Mouse (Mus musculus) CH12.LX (cell line): Measurements from ENCODE around the gene Pkp3. TPM values are rescaled to one million over a fixed set of nuclear protein-coding genes. Genes with fewer than 3 reads are reported as not detected.

ENCODE experiments used
- DNase-seq: peaks from one replicate; pipeline ENCODE4 v3.0.0-alpha.2; 2013; ENCODE audit errors: extremely low read depth
- H3K27ac ChIP-seq: 2 replicates; pipeline ENCODE4 v1.5.1; 2012; ENCODE audit warnings: low read depth, mild to moderate bottlenecking, control low read depth, moderate library complexity; ENCODE audit not compliant: insufficient read depth
- H3K27me3 ChIP-seq: replicated peaks from 2 replicates; pipeline ENCODE3; 2012; ENCODE audit warnings: inconsistent platforms
- H3K36me3 ChIP-seq, 2 experiments: replicated peaks in 1 of 2; 2 replicates each; pipeline versions ENCODE3 to v1.6.1; 2012; ENCODE audit warnings: inconsistent platforms in 1 of 2, low read length in 1 of 2, mild to moderate bottlenecking in 1 of 2, mixed read lengths in 1 of 2, moderate library complexity in 1 of 2; ENCODE audit not compliant: control insufficient read depth in 1 of 2, insufficient read depth in 1 of 2
- H3K4me1 ChIP-seq, 2 experiments: 2 replicates each; pipeline ENCODE4 v1.6.1; 2012; ENCODE audit warnings: inconsistent platforms in 1 of 2, moderate library complexity in 1 of 2; ENCODE audit not compliant: insufficient read depth in 2 of 2, control insufficient read depth in 1 of 2
- H3K4me2 ChIP-seq: 2 replicates; pipeline ENCODE4 v1.6.1; 2012; ENCODE audit warnings: low read depth, mild to moderate bottlenecking, control low read depth; ENCODE audit not compliant: poor library complexity, insufficient read depth, severe bottlenecking
- H3K4me3 ChIP-seq, 3 experiments: fragments of 150-350 bp in 1 of 3; sonication (generic) in 1 of 3; replicated peaks in 1 of 3; 2 replicates each; pipeline versions ENCODE3 to v1.5.1; 2011 to 2012; ENCODE audit warnings: low read depth in 2 of 3, low read length in 2 of 3, mild to moderate bottlenecking in 2 of 3, moderate library complexity in 2 of 3, control low read depth in 1 of 3, improper control_type of control experiment in 1 of 3, inconsistent platforms in 1 of 3, mixed read lengths in 1 of 3; ENCODE audit not compliant: poor library complexity in 1 of 3
- H3K79me2 ChIP-seq: replicated peaks from 2 replicates; pipeline ENCODE4 v1.6.1; 2012; ENCODE audit warnings: mild to moderate bottlenecking, moderate library complexity; ENCODE audit not compliant: control insufficient read depth, poor library complexity, insufficient read depth, severe bottlenecking; ENCODE audit errors: extremely low read depth
- H3K9ac ChIP-seq: 2 replicates; pipeline ENCODE4 v1.6.1; 2012; ENCODE audit warnings: low read depth, mild to moderate bottlenecking, control low read depth, moderate library complexity; ENCODE audit not compliant: insufficient read depth
- H3K9me3 ChIP-seq: replicated peaks from 2 replicates; pipeline ENCODE3; 2012; ENCODE audit warnings: low read length, inconsistent platforms, mixed read lengths
- CHD2 ChIP-seq: IDR thresholded peaks from 2 replicates; pipeline ENCODE4 v1.6.1; 2011; ENCODE audit warnings: low read length, improper control_type of control experiment
- E2F4 ChIP-seq: IDR thresholded peaks from 2 replicates; pipeline ENCODE4 v1.6.1; 2011; ENCODE audit warnings: low read depth, low read length, improper control_type of control experiment; ENCODE audit not compliant: insufficient replicate concordance
- EP300 ChIP-seq: IDR thresholded peaks from 2 replicates; pipeline ENCODE4 v1.6.1; 2011; ENCODE audit warnings: low read length, improper control_type of control experiment
- JUN ChIP-seq: IDR thresholded peaks from 2 replicates; pipeline ENCODE4 v1.6.1; 2011; ENCODE audit warnings: low read depth, mild to moderate bottlenecking, low read length, improper control_type of control experiment, moderate library complexity; ENCODE audit not compliant: insufficient read depth
- KAT2A ChIP-seq: IDR thresholded peaks from 2 replicates; pipeline ENCODE4 v1.6.1; 2012; ENCODE audit warnings: low read length, improper control_type of control experiment, inconsistent platforms; ENCODE audit not compliant: insufficient replicate concordance
- MAX ChIP-seq: IDR thresholded peaks from 2 replicates; pipeline ENCODE4 v1.6.1; 2011; ENCODE audit warnings: low read length, improper control_type of control experiment
- MEF2A ChIP-seq: IDR thresholded peaks from 2 replicates; pipeline ENCODE4 v1.6.1; 2014; ENCODE audit warnings: low read depth, mild to moderate bottlenecking, inconsistent platforms, low read length, improper control_type of control experiment, borderline replicate concordance
- NRF1 ChIP-seq: IDR thresholded peaks from 2 replicates; pipeline ENCODE4 v1.6.1; 2014; ENCODE audit warnings: low read depth, mild to moderate bottlenecking, inconsistent platforms, low read length, improper control_type of control experiment, moderate library complexity
- POLR2A ChIP-seq: IDR thresholded peaks from 2 replicates; pipeline ENCODE4 v1.6.1; 2011; ENCODE audit warnings: low read depth, mild to moderate bottlenecking, improper control_type of control experiment, low read length
- POLR2AphosphoS2 ChIP-seq: IDR thresholded peaks from 2 replicates; pipeline ENCODE4 v1.6.1; 2011; ENCODE audit warnings: low read depth, low read length, improper control_type of control experiment
- RAD21 ChIP-seq: IDR thresholded peaks from 2 replicates; pipeline ENCODE4 v1.6.1; 2011; ENCODE audit warnings: low read depth, mild to moderate bottlenecking, low read length, improper control_type of control experiment, moderate library complexity
- RCOR1 ChIP-seq: conservative IDR thresholded peaks from 2 replicates; pipeline ENCODE4 v1.6.1; 2012; ENCODE audit warnings: low read depth, mild to moderate bottlenecking, inconsistent platforms, low read length, improper control_type of control experiment
- SIN3A ChIP-seq: IDR thresholded peaks from 2 replicates; pipeline ENCODE4 v1.6.1; 2012; ENCODE audit warnings: low read length, improper control_type of control experiment, inconsistent platforms
- TBP ChIP-seq: conservative IDR thresholded peaks from 2 replicates; pipeline ENCODE4 v1.6.1; 2011; ENCODE audit warnings: low read depth, low read length, improper control_type of control experiment
- USF1 ChIP-seq: IDR thresholded peaks from 2 replicates; pipeline ENCODE4 v1.6.1; 2014; ENCODE audit warnings: low read depth, mild to moderate bottlenecking, inconsistent platforms, low read length, improper control_type of control experiment
- USF2 ChIP-seq: conservative IDR thresholded peaks from 2 replicates; pipeline ENCODE4 v1.6.1; 2011; ENCODE audit warnings: low read depth, low read length, improper control_type of control experiment
- ZC3H11A ChIP-seq: IDR thresholded peaks from 2 replicates; pipeline ENCODE4 v1.6.1; 2012; ENCODE audit warnings: low read depth, mild to moderate bottlenecking, inconsistent platforms, low read length, improper control_type of control experiment
- ZKSCAN1 ChIP-seq: IDR thresholded peaks from 2 replicates; pipeline ENCODE4 v1.6.1; 2012; ENCODE audit warnings: low read depth, inconsistent platforms, low read length, improper control_type of control experiment, borderline replicate concordance
- dilution Hi-C: fragments of 300-500 bp; cut with MboI; formaldehyde crosslinking; loops from 2 replicates; pipeline ENCODE4 v1.14.3; 2020; ENCODE audit warnings: low sequenced_read_pairs; ENCODE audit not compliant: extremely low pct_unique_long_range_greater_than_20kb, extremely low pct_ligation_motif_present
- in situ Hi-C: fragments of 300-500 bp; cut with MboI; formaldehyde crosslinking; loops from 3 replicates; pipeline ENCODE4 v1.14.3; 2019; ENCODE audit warnings: low sequenced_read_pairs, low pct_ligation_motif_present, low pct_unique_long_range_greater_than_20kb, mixed read lengths
- polyA plus RNA-seq: library from polyadenylated mRNA; unstranded; fragments of >175 nt; gene quantifications from 2 replicates; pipeline ENCODE4 v1.2.1, GENCODE M21; 2012; ENCODE audit warnings: low read depth; ENCODE audit not compliant: insufficient read length
- total RNA-seq, 2 experiments: library from RNA; depleted of rRNA; stranded (reverse); fragments of 300-350 nt in 1 of 2; fragments of >200 nt in 1 of 2; gene quantifications; 2 replicates each; pipeline ENCODE4 v1.2.3; 2012 to 2014

Pkp3 gene
- 52.8 and 63.1 TPM in 2 replicates for total RNA-seq (2012; rRNA removed)
- 23.9 and 25.3 TPM in 2 replicates for total RNA-seq (2014; rRNA removed)
- 37.8 and 38.0 TPM in 2 replicates for polyA plus RNA-seq

DNA sequence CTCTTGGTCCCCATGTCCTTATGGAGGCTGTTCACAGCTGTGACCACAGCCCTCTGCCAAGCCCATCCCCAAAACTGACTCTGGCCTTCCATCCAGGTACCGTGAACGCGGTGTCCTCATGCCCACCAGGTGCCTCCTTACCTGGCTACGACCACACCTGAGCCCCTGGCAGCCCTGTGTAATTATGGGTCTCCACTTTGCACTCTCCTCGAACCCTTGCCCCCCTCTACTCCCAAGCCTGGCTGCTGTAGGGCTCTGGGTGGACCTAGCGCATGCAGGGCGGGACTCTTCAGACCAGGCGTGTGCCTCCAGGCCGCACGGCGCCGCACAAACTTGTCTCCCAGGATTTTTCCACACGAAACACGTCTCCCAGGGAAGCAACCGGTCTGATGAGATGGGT lies at the start of gene Pkp3:
TSS of gene Pkp3 (plus strand) at position 378 of the 400 bp plus-strand sequence.
- H3K27me3 ChIP-seq, result peaks cover 2% of the 10 kb centered on the region
- H3K27ac ChIP-seq, result no peak within 1 kb of the TSS
- TF ChIP-seq MAX, result no peak
- no peak for TF ChIP-seq RAD21
- TF ChIP-seq MEF2A, result no peak
- TF ChIP-seq ZKSCAN1, result no peak
- TF ChIP-seq USF1, result no peak
- no peak for TF ChIP-seq POLR2AphosphoS2
- no peak for TF ChIP-seq USF2
- TF ChIP-seq NRF1, result no peak
- no peak for TF ChIP-seq ZC3H11A
- no peak for TF ChIP-seq RCOR1
- no peak for TF ChIP-seq EP300
- H3K4me2 ChIP-seq, result no peak within 1 kb of the TSS
- in situ Hi-C loops (no loop called here), dilution Hi-C loops (no loop called here)
- no peaks in the 10 kb centered on the region for H3K79me2 ChIP-seq
- H3K4me1 ChIP-seq, result peaks cover 13 to 21% of the 10 kb centered on the region in 2 experiments
- no peaks in the 10 kb centered on the region for H3K9me3 ChIP-seq
- H3K4me3 ChIP-seq, result no peak within 1 kb of the TSS
- no peak for DNase-seq
- no peaks in the 10 kb centered on the region for H3K36me3 ChIP-seq
- no peak within 1 kb of the TSS for H3K9ac ChIP-seq

- no peak within 1 kb of the TSS for H3K9ac ChIP-seq
- no peaks in the 10 kb centered on the region for H3K79me2 ChIP-seq
- no peaks in the 10 kb centered on the region for H3K36me3 ChIP-seq
- in situ Hi-C loops (no loop called here), dilution Hi-C loops (no loop called here)
- H3K9me3 ChIP-seq, result no peaks in the 10 kb centered on the region
- H3K4me3 ChIP-seq, result no peak within 1 kb of the TSS
- H3K27me3 ChIP-seq, result no peaks in the 10 kb centered on the region
- H3K4me2 ChIP-seq, result no peak within 1 kb of the TSS
- H3K4me1 ChIP-seq, result peaks cover 2 to 13% of the 10 kb centered on the region in 2 experiments; a peak in 3 of 4 replicates
- no peak within 1 kb of the TSS for H3K27ac ChIP-seq
- no peak for DNase-seq
- no peak for TF ChIP-seq RCOR1
- no peak for TF ChIP-seq POLR2A
- no peak for TF ChIP-seq EP300
- TF ChIP-seq SIN3A, result no peak
- TF ChIP-seq CHD2, result no peak
- no peak for TF ChIP-seq E2F4
- no peak for TF ChIP-seq TBP
- TF ChIP-seq KAT2A, result no peak
- TF ChIP-seq JUN, result no peak
- TF ChIP-seq ZC3H11A, result no peak
- no peak for TF ChIP-seq NRF1
Measured at GRCm38 (mm10) chr7:141028831-141029230, 49.2 kb upstream of the Pkp3 start, which contains the start of gene Gm17387. Gm17387 (plus strand) TSS chr7:141029131.
